Mouse (Mus musculus): ENCODE measurements around the gene Cabp4. TPM values are rescaled to one million over a fixed set of nuclear protein-coding genes. Genes with fewer than 3 reads are reported as not detected.
A peak's percentile ranks its signal among the peaks of the same experiment; 100 is the strongest.

Cabp4 gene
- polyA plus RNA-seq, 1 experiment, result 0.16 TPM

GRCm38 (mm10) chr19:4171393-4172290 lies 27.8 kb upstream of the Cabp4 start:
- TF ChIP-seq POLR2A (IDR thresholded peaks at IDR 0.05; ENCODE audit: control insufficient read depth, low read depth, low read length) (no peak), CTCF (IDR thresholded peaks at IDR 0.05; ENCODE audit: control insufficient read depth, insufficient read depth, insufficient replicate concordance, low read depth, low read length) (no peak)
- Histone ChIP-seq H3K4me1 (ENCODE audit: control insufficient read depth, insufficient read depth, low read length) (peaks cover 5% of the 10 kb centered on the region), H3K27me3 (ENCODE audit: control insufficient read depth, insufficient read depth, low read length) (no peaks in the 10 kb centered on the region), H3K27ac (ENCODE audit: control insufficient read depth, insufficient read depth, low read depth, low read length) (no peak overlapping the region), H3K4me3 (ENCODE audit: control insufficient read depth, low read depth, low read length) (no peak overlapping the region), H3K36me3 (ENCODE audit: control insufficient read depth, insufficient read depth, low read length) (no peaks in the 10 kb centered on the region)

- no peak overlapping the region for H3K4me3 ChIP-seq (ENCODE audit: control insufficient read depth, low read depth, low read length)
- no peak for TF ChIP-seq CTCF (IDR thresholded peaks at IDR 0.05; ENCODE audit: control insufficient read depth, insufficient read depth, insufficient replicate concordance, low read depth, low read length)
- TF ChIP-seq POLR2A (IDR thresholded peaks at IDR 0.05; ENCODE audit: control insufficient read depth, low read depth, low read length), result no peak
- no peaks in the 10 kb centered on the region for H3K27me3 ChIP-seq (ENCODE audit: control insufficient read depth, insufficient read depth, low read length)
- no peaks in the 10 kb centered on the region for H3K36me3 ChIP-seq (ENCODE audit: control insufficient read depth, insufficient read depth, low read length)
- no peak overlapping the region for H3K27ac ChIP-seq (ENCODE audit: control insufficient read depth, insufficient read depth, low read depth, low read length)
- H3K4me1 ChIP-seq (ENCODE audit: control insufficient read depth, insufficient read depth, low read length), result peaks cover 5% of the 10 kb centered on the region
Measured at GRCm38 (mm10) chr19:4170723-4171392, 27.0 kb upstream of the Cabp4 start.

GRCm38 (mm10) chr19:4169810-4170209 lies 26.0 kb upstream of the Cabp4 start:
- H3K27ac ChIP-seq (ENCODE audit: control insufficient read depth, insufficient read depth, low read depth, low read length), result peak overlapping the region; percentile 46

GRCm38 (mm10) chr19:4169378-4169784 lies 25.5 kb upstream of the Cabp4 start:
- peaks cover 5% of the 10 kb centered on the region for H3K4me1 ChIP-seq (ENCODE audit: control insufficient read depth, insufficient read depth, low read length)
- H3K36me3 ChIP-seq (ENCODE audit: control insufficient read depth, insufficient read depth, low read length), result no peaks in the 10 kb centered on the region
- peak overlapping the region; percentile 46 for H3K27ac ChIP-seq (ENCODE audit: control insufficient read depth, insufficient read depth, low read depth, low read length)
- TF ChIP-seq CTCF (IDR thresholded peaks at IDR 0.05; ENCODE audit: control insufficient read depth, insufficient read depth, insufficient replicate concordance, low read depth, low read length), result peak; percentile 41; the same call in 1 of the 2 replicates
- peak; percentile 84 for TF ChIP-seq POLR2A (IDR thresholded peaks at IDR 0.05; ENCODE audit: control insufficient read depth, low read depth, low read length)
- H3K27me3 ChIP-seq (ENCODE audit: control insufficient read depth, insufficient read depth, low read length), result no peaks in the 10 kb centered on the region
- peak overlapping the region; percentile 76 for H3K4me3 ChIP-seq (ENCODE audit: control insufficient read depth, low read depth, low read length)

More at GRCm38 (mm10) chr19:4169810-4170209, 26.0 kb upstream of the Cabp4 start:
- Histone ChIP-seq H3K27me3 (ENCODE audit: control insufficient read depth, insufficient read depth, low read length) (no peaks in the 10 kb centered on the region), H3K36me3 (ENCODE audit: control insufficient read depth, insufficient read depth, low read length) (no peaks in the 10 kb centered on the region), H3K4me1 (ENCODE audit: control insufficient read depth, insufficient read depth, low read length) (peaks cover 5% of the 10 kb centered on the region), H3K4me3 (ENCODE audit: control insufficient read depth, low read depth, low read length) (peak overlapping the region; percentile 76)
- TF ChIP-seq CTCF (IDR thresholded peaks at IDR 0.05; ENCODE audit: control insufficient read depth, insufficient read depth, insufficient replicate concordance, low read depth, low read length) (no peak), POLR2A (IDR thresholded peaks at IDR 0.05; ENCODE audit: control insufficient read depth, low read depth, low read length) (no peak)

- no peak overlapping the region for H3K27ac ChIP-seq (ENCODE audit: control insufficient read depth, insufficient read depth, low read depth, low read length)
- TF ChIP-seq CTCF (IDR thresholded peaks at IDR 0.05; ENCODE audit: control insufficient read depth, insufficient read depth, insufficient replicate concordance, low read depth, low read length) (no peak), POLR2A (IDR thresholded peaks at IDR 0.05; ENCODE audit: control insufficient read depth, low read depth, low read length) (no peak)
- H3K4me1 ChIP-seq (ENCODE audit: control insufficient read depth, insufficient read depth, low read length), result peaks cover 12% of the 10 kb centered on the region
- no peaks in the 10 kb centered on the region for H3K36me3 ChIP-seq (ENCODE audit: control insufficient read depth, insufficient read depth, low read length)
- no peak overlapping the region for H3K4me3 ChIP-seq (ENCODE audit: control insufficient read depth, low read depth, low read length)
- H3K27me3 ChIP-seq (ENCODE audit: control insufficient read depth, insufficient read depth, low read length), result no peaks in the 10 kb centered on the region
Measured at GRCm38 (mm10) chr19:4166678-4167476, 23.0 kb upstream of the Cabp4 start.

- Histone ChIP-seq H3K4me3 (ENCODE audit: control insufficient read depth, low read depth, low read length) (no peak overlapping the region), H3K27me3 (ENCODE audit: control insufficient read depth, insufficient read depth, low read length) (no peaks in the 10 kb centered on the region), H3K4me1 (ENCODE audit: control insufficient read depth, insufficient read depth, low read length) (peaks cover 9% of the 10 kb centered on the region), H3K36me3 (ENCODE audit: control insufficient read depth, insufficient read depth, low read length) (no peaks in the 10 kb centered on the region), H3K27ac (ENCODE audit: control insufficient read depth, insufficient read depth, low read depth, low read length) (no peak overlapping the region)
- TF ChIP-seq CTCF (IDR thresholded peaks at IDR 0.05; ENCODE audit: control insufficient read depth, insufficient read depth, insufficient replicate concordance, low read depth, low read length), result no peak
- no peak for TF ChIP-seq POLR2A (IDR thresholded peaks at IDR 0.05; ENCODE audit: control insufficient read depth, low read depth, low read length)
Measured at GRCm38 (mm10) chr19:4164721-4165120, 20.9 kb upstream of the Cabp4 start.

All from testis, adult 2 months (tissue).